Mouse (Mus musculus): ENCODE data around the gene S100a10. TPM values are rescaled to one million over a fixed set of nuclear protein-coding genes. Genes with fewer than 3 reads are reported as not detected.

The S100a10 gene
- polyA plus RNA-seq, 1 experiment from 2014 or later, result 752 TPM

GRCm38 (mm10) chr3:93580946-93581345 lies 26.1 kb downstream of the S100a10 start:
- H3K9me3 ChIP-seq (ENCODE audit: control insufficient read depth, low read length), result no peaks in the 10 kb centered on the region
- WGBS, result 52% methylated on average over 2 of the region's 2 CpGs
- H3K9ac ChIP-seq (ENCODE audit: low read depth, low read length), result no peak overlapping the region
- no peaks in the 10 kb centered on the region for H3K4me1 ChIP-seq (ENCODE audit: control insufficient read depth, insufficient read depth, low read length)
- no peaks in the 10 kb centered on the region for H3K27me3 ChIP-seq (replicated peaks; ENCODE audit: control insufficient read depth, insufficient read depth, low read length)
- H3K27ac ChIP-seq (replicated peaks; ENCODE audit: low read depth, low read length), result no peak overlapping the region
- ATAC-seq (ENCODE audit: low read depth) (peak; percentile 89), DNase-seq (ENCODE audit: low spot score) (peak; percentile 80)
- H3K4me2 ChIP-seq (ENCODE audit: low read depth, low read length), result no peak overlapping the region
- no peak overlapping the region for H3K4me3 ChIP-seq (ENCODE audit: low read depth, low read length)
- no peaks in the 10 kb centered on the region for H3K36me3 ChIP-seq (ENCODE audit: control insufficient read depth, insufficient read depth, low read length)

- Histone ChIP-seq H3K4me3 (ENCODE audit: low read depth, low read length) (no peak overlapping the region), H3K36me3 (ENCODE audit: control insufficient read depth, insufficient read depth, low read length) (no peaks in the 10 kb centered on the region), H3K4me2 (ENCODE audit: low read depth, low read length) (no peak overlapping the region), H3K4me1 (ENCODE audit: control insufficient read depth, insufficient read depth, low read length) (no peaks in the 10 kb centered on the region), H3K9me3 (ENCODE audit: control insufficient read depth, low read length) (no peaks in the 10 kb centered on the region), H3K27me3 (replicated peaks; ENCODE audit: control insufficient read depth, insufficient read depth, low read length) (no peaks in the 10 kb centered on the region), H3K9ac (ENCODE audit: low read depth, low read length) (no peak overlapping the region), H3K27ac (replicated peaks; ENCODE audit: low read depth, low read length) (no peak overlapping the region)
- no peak for ATAC-seq (ENCODE audit: low read depth)
- DNase-seq (ENCODE audit: low spot score), result no peak
- WGBS, result 84% methylated on average over 4 of the region's 4 CpGs
Measured at GRCm38 (mm10) chr3:93581687-93582086, 26.8 kb downstream of the S100a10 start.

DNA sequence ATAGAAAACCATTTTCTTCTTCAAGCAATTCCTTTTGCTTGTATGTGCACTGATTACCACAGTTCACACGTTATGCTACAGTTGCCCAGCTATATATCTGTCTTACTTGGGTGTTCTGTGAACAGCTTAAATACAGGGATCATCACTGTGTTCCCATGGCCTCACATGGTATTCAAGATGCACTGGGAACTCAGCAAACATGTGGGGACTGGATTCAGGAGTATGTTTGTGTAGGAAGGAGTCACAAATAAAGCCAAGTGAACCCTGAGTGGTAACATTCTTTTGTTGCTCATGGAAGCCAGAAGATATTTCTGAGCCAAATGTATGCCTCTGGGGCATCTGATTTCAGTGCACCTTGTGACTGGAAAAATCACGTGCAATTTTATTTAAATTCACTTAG lies 28.2 kb downstream of the S100a10 start:
- Histone ChIP-seq H3K27ac (replicated peaks; ENCODE audit: low read depth, low read length) (no peak overlapping the region), H3K36me3 (ENCODE audit: control insufficient read depth, insufficient read depth, low read length) (no peaks in the 10 kb centered on the region), H3K4me2 (ENCODE audit: low read depth, low read length) (no peak overlapping the region), H3K9ac (ENCODE audit: low read depth, low read length) (no peak overlapping the region), H3K4me3 (ENCODE audit: low read depth, low read length) (no peak overlapping the region), H3K27me3 (replicated peaks; ENCODE audit: control insufficient read depth, insufficient read depth, low read length) (no peaks in the 10 kb centered on the region), H3K9me3 (ENCODE audit: control insufficient read depth, low read length) (no peaks in the 10 kb centered on the region), H3K4me1 (ENCODE audit: control insufficient read depth, insufficient read depth, low read length) (no peaks in the 10 kb centered on the region)
- ATAC-seq (ENCODE audit: low read depth) (no peak), DNase-seq (ENCODE audit: low spot score) (peak; percentile 54)
- whole genome bisulfite sequencing, result 43% methylated on average over 2 of the region's 2 CpGs

DNA sequence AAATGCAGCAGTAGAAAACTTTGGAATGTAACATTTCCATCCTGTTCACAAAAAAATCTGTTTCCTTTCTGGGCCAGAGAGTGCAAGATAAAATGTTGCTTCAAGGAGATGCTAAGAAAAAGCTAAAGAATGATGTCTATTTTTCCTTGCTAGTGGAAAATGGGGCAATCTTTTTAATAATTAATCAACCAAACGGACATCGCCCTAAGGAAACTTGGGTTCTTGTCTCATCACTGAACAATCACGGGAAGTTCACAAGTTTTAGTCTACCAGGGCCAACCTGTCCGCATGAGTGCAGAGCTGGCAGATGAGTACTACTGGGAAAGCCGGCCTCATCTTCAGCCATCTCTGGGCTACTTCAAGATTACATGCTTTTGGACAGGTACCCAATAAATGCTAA lies 34.7 kb downstream of the S100a10 start:
- Histone ChIP-seq H3K4me1 (ENCODE audit: control insufficient read depth, insufficient read depth, low read length) (no peaks in the 10 kb centered on the region), H3K9ac (ENCODE audit: low read depth, low read length) (no peak overlapping the region), H3K4me3 (ENCODE audit: low read depth, low read length) (no peak overlapping the region), H3K36me3 (ENCODE audit: control insufficient read depth, insufficient read depth, low read length) (no peaks in the 10 kb centered on the region), H3K4me2 (ENCODE audit: low read depth, low read length) (no peak overlapping the region), H3K27ac (replicated peaks; ENCODE audit: low read depth, low read length) (no peak overlapping the region), H3K27me3 (replicated peaks; ENCODE audit: control insufficient read depth, insufficient read depth, low read length) (no peaks in the 10 kb centered on the region), H3K9me3 (ENCODE audit: control insufficient read depth, low read length) (no peaks in the 10 kb centered on the region)
- WGBS, result 91% methylated on average over 5 of the region's 5 CpGs
- no peak for DNase-seq (ENCODE audit: low spot score)
- ATAC-seq (ENCODE audit: low read depth), result no peak

- 71% methylated on average over 1 of the region's 1 CpGs for WGBS
- H3K9me3 ChIP-seq (ENCODE audit: control insufficient read depth, low read length), result no peaks in the 10 kb centered on the region
- no peaks in the 10 kb centered on the region for H3K4me1 ChIP-seq (ENCODE audit: control insufficient read depth, insufficient read depth, low read length)
- no peak overlapping the region for H3K4me2 ChIP-seq (ENCODE audit: low read depth, low read length)
- no peak for DNase-seq (ENCODE audit: low spot score)
- H3K9ac ChIP-seq (ENCODE audit: low read depth, low read length), result no peak overlapping the region
- H3K36me3 ChIP-seq (ENCODE audit: control insufficient read depth, insufficient read depth, low read length), result no peaks in the 10 kb centered on the region
- H3K27ac ChIP-seq (replicated peaks; ENCODE audit: low read depth, low read length), result no peak overlapping the region
- H3K4me3 ChIP-seq (ENCODE audit: low read depth, low read length), result no peak overlapping the region
- no peaks in the 10 kb centered on the region for H3K27me3 ChIP-seq (replicated peaks; ENCODE audit: control insufficient read depth, insufficient read depth, low read length)
- no peak for ATAC-seq (ENCODE audit: low read depth)
Measured at GRCm38 (mm10) chr3:93590256-93590655, 35.4 kb downstream of the S100a10 start.

DNA sequence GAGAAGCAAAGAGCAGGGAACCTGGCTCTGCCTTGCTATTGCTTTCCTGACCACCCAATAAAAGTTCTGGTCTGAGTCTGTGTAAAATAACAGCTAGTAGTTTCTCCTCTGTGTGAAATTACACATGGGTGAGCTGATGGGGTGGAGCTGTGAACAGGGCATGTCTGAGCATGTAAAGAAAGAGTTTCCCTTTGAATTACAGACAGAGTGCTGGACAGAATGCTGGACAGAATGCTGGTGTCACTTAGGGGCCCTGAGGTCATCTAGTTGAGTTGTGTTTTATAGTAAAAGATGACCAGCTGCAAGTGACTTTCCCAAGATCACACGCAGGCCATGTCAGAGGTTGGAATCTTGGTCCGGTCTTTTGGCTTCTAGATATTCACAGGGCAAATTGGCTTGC lies 37.2 kb downstream of the S100a10 start:
- Histone ChIP-seq H3K9ac (ENCODE audit: low read depth, low read length) (no peak overlapping the region), H3K4me3 (ENCODE audit: low read depth, low read length) (no peak overlapping the region), H3K4me2 (ENCODE audit: low read depth, low read length) (no peak overlapping the region), H3K27ac (replicated peaks; ENCODE audit: low read depth, low read length) (no peak overlapping the region), H3K4me1 (ENCODE audit: control insufficient read depth, insufficient read depth, low read length) (peaks cover 2% of the 10 kb centered on the region; the same call in 1 of the 2 replicates), H3K9me3 (ENCODE audit: control insufficient read depth, low read length) (no peaks in the 10 kb centered on the region), H3K27me3 (replicated peaks; ENCODE audit: control insufficient read depth, insufficient read depth, low read length) (no peaks in the 10 kb centered on the region), H3K36me3 (ENCODE audit: control insufficient read depth, insufficient read depth, low read length) (no peaks in the 10 kb centered on the region)
- no peak for ATAC-seq (ENCODE audit: low read depth)
- 74% methylated on average over 2 of the region's 2 CpGs for WGBS
- no peak for DNase-seq (ENCODE audit: low spot score)

- Histone ChIP-seq H3K9me3 (ENCODE audit: control insufficient read depth, low read length) (no peaks in the 10 kb centered on the region), H3K27ac (replicated peaks; ENCODE audit: low read depth, low read length) (no peak overlapping the region), H3K4me3 (ENCODE audit: low read depth, low read length) (no peak overlapping the region), H3K4me1 (ENCODE audit: control insufficient read depth, insufficient read depth, low read length) (peaks cover 10% of the 10 kb centered on the region; the same call in 1 of the 2 replicates), H3K4me2 (ENCODE audit: low read depth, low read length) (no peak overlapping the region), H3K9ac (ENCODE audit: low read depth, low read length) (no peak overlapping the region), H3K27me3 (replicated peaks; ENCODE audit: control insufficient read depth, insufficient read depth, low read length) (no peaks in the 10 kb centered on the region), H3K36me3 (ENCODE audit: control insufficient read depth, insufficient read depth, low read length) (no peaks in the 10 kb centered on the region)
- 63% methylated on average over 4 of the region's 4 CpGs for WGBS
- no peak for DNase-seq (ENCODE audit: low spot score)
- no peak for ATAC-seq (ENCODE audit: low read depth)
Measured at GRCm38 (mm10) chr3:93592976-93593375, 38.1 kb downstream of the S100a10 start.

DNA sequence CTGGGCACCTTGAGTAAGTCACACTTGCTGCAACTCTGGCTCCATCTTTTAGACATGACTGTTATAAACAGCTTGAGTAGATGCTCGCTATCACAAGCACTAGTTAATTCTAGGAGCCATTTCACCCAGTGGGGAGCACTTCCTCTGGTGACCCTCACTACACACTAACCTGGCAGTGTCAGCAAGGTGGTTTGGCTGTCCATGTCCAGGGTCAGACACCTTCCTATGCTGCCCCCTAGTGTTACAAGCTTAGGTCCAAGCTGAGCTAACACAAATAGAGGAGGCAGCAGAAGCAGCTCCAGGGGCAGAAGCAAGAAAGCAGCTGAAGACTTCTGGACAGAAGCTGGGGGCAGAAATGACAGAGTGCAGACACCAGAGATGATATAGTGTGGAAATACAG lies 38.6 kb downstream of the S100a10 start:
- Histone ChIP-seq H3K27ac (replicated peaks; ENCODE audit: low read depth, low read length) (no peak overlapping the region), H3K4me2 (ENCODE audit: low read depth, low read length) (no peak overlapping the region), H3K9me3 (ENCODE audit: control insufficient read depth, low read length) (no peaks in the 10 kb centered on the region), H3K4me3 (ENCODE audit: low read depth, low read length) (no peak overlapping the region), H3K4me1 (ENCODE audit: control insufficient read depth, insufficient read depth, low read length) (peaks cover 10% of the 10 kb centered on the region; the same call in 1 of the 2 replicates), H3K36me3 (ENCODE audit: control insufficient read depth, insufficient read depth, low read length) (no peaks in the 10 kb centered on the region), H3K9ac (ENCODE audit: low read depth, low read length) (no peak overlapping the region), H3K27me3 (replicated peaks; ENCODE audit: control insufficient read depth, insufficient read depth, low read length) (no peaks in the 10 kb centered on the region)
- WGBS, result 53% methylated on average over 1 of the region's 1 CpGs
- ATAC-seq (ENCODE audit: low read depth), result no peak
- peak; percentile 12 for DNase-seq (ENCODE audit: low spot score)

GRCm38 (mm10) chr3:93596632-93597031 lies 41.8 kb downstream of the S100a10 start:
- no peaks in the 10 kb centered on the region for H3K27me3 ChIP-seq (replicated peaks; ENCODE audit: control insufficient read depth, insufficient read depth, low read length)
- no peak overlapping the region; the same call in 1 of the 2 replicates for H3K27ac ChIP-seq (replicated peaks; ENCODE audit: low read depth, low read length)
- DNase-seq (ENCODE audit: low spot score), result no peak

More at GRCm38 (mm10) chr3:93596632-93597031, 41.8 kb downstream of the S100a10 start:
- ATAC-seq (ENCODE audit: low read depth), result no peak
- H3K4me1 ChIP-seq (ENCODE audit: control insufficient read depth, insufficient read depth, low read length), result peaks cover 10% of the 10 kb centered on the region; the same call in 1 of the 2 replicates
- WGBS, result 95% methylated on average over 1 of the region's 1 CpGs
- no peak overlapping the region for H3K4me3 ChIP-seq (ENCODE audit: low read depth, low read length)
- H3K4me2 ChIP-seq (ENCODE audit: low read depth, low read length), result no peak overlapping the region
- H3K9me3 ChIP-seq (ENCODE audit: control insufficient read depth, low read length), result no peaks in the 10 kb centered on the region
- H3K36me3 ChIP-seq (ENCODE audit: control insufficient read depth, insufficient read depth, low read length), result no peaks in the 10 kb centered on the region
- no peak overlapping the region for H3K9ac ChIP-seq (ENCODE audit: low read depth, low read length)
